Mouse (Mus musculus): ENCODE measurements around the gene Tap2. TPM values are rescaled to one million over a fixed set of nuclear protein-coding genes. Genes with fewer than 3 reads are reported as not detected.
A peak's percentile ranks its signal among the peaks of the same experiment; 100 is the strongest.

Gene Tap2
- polyA plus RNA-seq, 1 experiment from 2014 or later = 5.9 TPM

GRCm38 (mm10) chr17:34192852-34193251 is 10.5 kb upstream of the Tap2 start:
- Histone ChIP-seq H3K4me1 (replicated peaks; ENCODE audit: control insufficient read depth, insufficient read depth) (no peaks in the 10 kb centered on the region), H3K36me3 (ENCODE audit: control insufficient read depth, insufficient read depth, low read length) (no peaks in the 10 kb centered on the region), H3K27me3 (ENCODE audit: control insufficient read depth, insufficient read depth, low read length) (no peaks in the 10 kb centered on the region; the same call in 1 of the 2 replicates), H3K9ac (ENCODE audit: low read length) (no peak overlapping the region), H3K27ac (replicated peaks) (no peak overlapping the region), H3K4me2 (replicated peaks; ENCODE audit: low read depth) (no peak overlapping the region), H3K4me3 (ENCODE audit: low read depth, low read length) (no peak overlapping the region), H3K9me3 (ENCODE audit: control insufficient read depth, low read length) (no peaks in the 10 kb centered on the region)
- WGBS = 25% methylated on average over 16 of the region's 16 CpGs
- DNase-seq (ENCODE audit: low spot score) = no peak
- no peak for ATAC-seq (ENCODE audit: low FRiP score, low TSS enrichment)
- TF ChIP-seq CTCF (IDR thresholded peaks at IDR 0.05; ENCODE audit: low read depth) = no peak
- TF ChIP-seq EP300 (optimal IDR thresholded peaks at IDR 0.05) = no peak

GRCm38 (mm10) chr17:34193468-34193867 is 9.9 kb upstream of the Tap2 start:
- Histone ChIP-seq H3K4me3 (ENCODE audit: low read depth, low read length) (no peak overlapping the region), H3K27ac (replicated peaks) (no peak overlapping the region), H3K36me3 (ENCODE audit: control insufficient read depth, insufficient read depth, low read length) (no peaks in the 10 kb centered on the region), H3K9me3 (ENCODE audit: control insufficient read depth, low read length) (no peaks in the 10 kb centered on the region), H3K27me3 (ENCODE audit: control insufficient read depth, insufficient read depth, low read length) (no peaks in the 10 kb centered on the region; the same call in 1 of the 2 replicates), H3K4me1 (replicated peaks; ENCODE audit: control insufficient read depth, insufficient read depth) (no peaks in the 10 kb centered on the region), H3K9ac (ENCODE audit: low read length) (no peak overlapping the region), H3K4me2 (replicated peaks; ENCODE audit: low read depth) (no peak overlapping the region)
- WGBS = 50% methylated on average over 8 of the region's 8 CpGs
- ATAC-seq (ENCODE audit: low FRiP score, low TSS enrichment) (no peak), DNase-seq (ENCODE audit: low spot score) (no peak)
- TF ChIP-seq CTCF (IDR thresholded peaks at IDR 0.05; ENCODE audit: low read depth) (no peak), EP300 (optimal IDR thresholded peaks at IDR 0.05) (no peak)

- ATAC-seq (ENCODE audit: low FRiP score, low TSS enrichment) (no peak), DNase-seq (ENCODE audit: low spot score) (no peak)
- Histone ChIP-seq H3K9me3 (ENCODE audit: control insufficient read depth, low read length) (no peaks in the 10 kb centered on the region), H3K9ac (ENCODE audit: low read length) (no peak overlapping the region), H3K4me1 (replicated peaks; ENCODE audit: control insufficient read depth, insufficient read depth) (no peaks in the 10 kb centered on the region), H3K4me3 (ENCODE audit: low read depth, low read length) (no peak overlapping the region), H3K27ac (replicated peaks) (no peak overlapping the region), H3K27me3 (ENCODE audit: control insufficient read depth, insufficient read depth, low read length) (no peaks in the 10 kb centered on the region; the same call in 1 of the 2 replicates), H3K36me3 (ENCODE audit: control insufficient read depth, insufficient read depth, low read length) (no peaks in the 10 kb centered on the region), H3K4me2 (replicated peaks; ENCODE audit: low read depth) (no peak overlapping the region)
- 92% methylated on average over 4 of the region's 4 CpGs for WGBS
- no peak for TF ChIP-seq EP300 (optimal IDR thresholded peaks at IDR 0.05)
- TF ChIP-seq CTCF (IDR thresholded peaks at IDR 0.05; ENCODE audit: low read depth) = no peak
Observed at GRCm38 (mm10) chr17:34194723-34195122, 8.6 kb upstream of the Tap2 start.

GRCm38 (mm10) chr17:34196491-34196890 is 6.8 kb upstream of the Tap2 start:
- Histone ChIP-seq H3K9me3 (ENCODE audit: control insufficient read depth, low read length) (no peaks in the 10 kb centered on the region), H3K4me2 (replicated peaks; ENCODE audit: low read depth) (no peak overlapping the region), H3K9ac (ENCODE audit: low read length) (no peak overlapping the region), H3K4me1 (replicated peaks; ENCODE audit: control insufficient read depth, insufficient read depth) (no peaks in the 10 kb centered on the region), H3K36me3 (ENCODE audit: control insufficient read depth, insufficient read depth, low read length) (no peaks in the 10 kb centered on the region), H3K27me3 (ENCODE audit: control insufficient read depth, insufficient read depth, low read length) (no peaks in the 10 kb centered on the region; the same call in 1 of the 2 replicates), H3K4me3 (ENCODE audit: low read depth, low read length) (no peak overlapping the region), H3K27ac (replicated peaks) (no peak overlapping the region)
- TF ChIP-seq CTCF (IDR thresholded peaks at IDR 0.05; ENCODE audit: low read depth) (no peak), EP300 (optimal IDR thresholded peaks at IDR 0.05) (no peak)
- WGBS = 63% methylated on average over 12 of the region's 12 CpGs
- no peak for DNase-seq (ENCODE audit: low spot score)
- no peak for ATAC-seq (ENCODE audit: low FRiP score, low TSS enrichment)

- H3K36me3 ChIP-seq (ENCODE audit: control insufficient read depth, insufficient read depth, low read length) = no peaks in the 10 kb centered on the region
- no peaks in the 10 kb centered on the region for H3K4me1 ChIP-seq (replicated peaks; ENCODE audit: control insufficient read depth, insufficient read depth)
- ATAC-seq (ENCODE audit: low FRiP score, low TSS enrichment) = peak; percentile 92
- H3K4me3 ChIP-seq (ENCODE audit: low read depth, low read length) = peak within 1 kb of the TSS; percentile 50
- peak within 1 kb of the TSS; percentile 48 for H3K9ac ChIP-seq (ENCODE audit: low read length)
- H3K27me3 ChIP-seq (ENCODE audit: control insufficient read depth, insufficient read depth, low read length) = no peaks in the 10 kb centered on the region; the same call in 1 of the 2 replicates
- 8% methylated on average over 41 of the region's 41 CpGs for WGBS
- 0 out of 2 replicates have a peak within 1 kb of the TSS, but pooled peaks have one; percentile 14 for H3K27ac ChIP-seq (replicated peaks)
- DNase-seq (ENCODE audit: low spot score) = peak; percentile 94
- TF ChIP-seq EP300 (optimal IDR thresholded peaks at IDR 0.05) (no peak), CTCF (IDR thresholded peaks at IDR 0.05; ENCODE audit: low read depth) (peak; percentile 11; the same call in 1 of the 2 replicates)
- H3K9me3 ChIP-seq (ENCODE audit: control insufficient read depth, low read length) = no peaks in the 10 kb centered on the region
- peak within 1 kb of the TSS; percentile 76 for H3K4me2 ChIP-seq (replicated peaks; ENCODE audit: low read depth)
Observed at GRCm38 (mm10) chr17:34196941-34197894, 6.1 kb upstream of the Tap2 start, which contains the start of gene Psmb8. TSS of gene Psmb8 (plus strand) at chr17:34197721.

Measured in stomach, postnatal 0 days (tissue).